ENCODE assay signal across 7 mouse cellular contexts in the genomic region with DNA sequence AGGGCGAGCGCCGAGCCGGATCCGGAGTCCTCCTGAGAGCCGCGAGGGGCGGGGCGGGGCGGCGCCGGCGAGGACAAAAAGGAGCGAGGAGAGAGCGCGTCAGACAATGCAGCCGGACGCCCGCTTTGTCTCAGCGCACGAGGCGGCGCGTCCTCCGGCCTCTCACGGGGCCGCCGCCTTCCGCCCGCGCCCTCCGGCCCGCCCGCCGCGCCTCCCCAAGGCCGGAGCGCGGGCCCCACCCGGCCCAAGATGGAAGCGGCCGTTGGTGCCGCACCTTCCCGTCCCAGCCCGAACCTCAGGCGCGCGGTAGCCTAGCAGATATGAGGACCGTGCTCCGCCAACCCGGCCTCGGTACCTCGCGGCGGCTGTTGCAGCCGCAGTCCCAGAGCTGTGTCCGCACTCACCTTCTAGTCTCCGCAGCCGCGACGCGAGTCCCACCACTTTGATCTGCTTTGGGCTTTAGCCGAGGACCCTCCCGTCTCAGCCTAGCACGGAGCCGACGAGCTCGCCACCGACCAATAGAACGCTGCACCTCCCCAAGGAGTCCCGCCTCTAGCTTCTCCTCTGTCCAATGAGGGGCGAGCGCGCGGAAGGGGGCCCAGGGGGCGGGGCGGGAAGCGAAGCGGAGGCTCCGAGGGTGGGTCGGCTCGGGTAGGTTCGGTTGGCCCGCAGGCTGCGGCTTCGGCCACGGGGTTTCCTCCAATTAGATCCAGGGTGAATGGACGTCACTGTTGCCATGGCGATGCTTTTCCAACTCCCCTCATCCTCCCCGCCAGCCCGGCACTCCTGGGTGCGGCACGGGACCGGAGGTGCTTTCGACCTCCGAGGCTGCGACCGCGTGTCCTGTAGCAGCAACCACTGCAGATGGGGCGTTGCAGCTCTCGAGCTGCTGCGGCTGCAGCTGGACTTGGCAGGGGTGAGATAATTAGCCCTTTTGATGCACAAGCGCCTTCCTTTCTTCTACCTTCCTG. TPM values are rescaled to one million over a fixed set of nuclear protein-coding genes. Genes with fewer than 3 reads are reported as not detected.
DNase-seq lines count a peak whose midpoint lies in the region; ATAC-seq lines count a peak whose summit lies in the region.

Ywhaq (minus strand) TSS at position 538 of the 971 bp plus-strand sequence.

- peak within 1 kb of the TSS; percentile 96 for H3K9ac ChIP-seq in intestine, embryonic 16.5 days (ENCODE audit: low read depth, low read length)
- H3K9ac ChIP-seq in midbrain, embryonic 11.5 days (ENCODE audit: low read length) = peak within 1 kb of the TSS; percentile 99

- WGBS in intestine, embryonic 16.5 days = under 1% methylated on average over 101 of the region's 103 CpGs
- under 1% methylated on average over 102 of the region's 103 CpGs for WGBS in midbrain, embryonic 11.5 days

- H3K36me3 ChIP-seq in intestine, embryonic 16.5 days (ENCODE audit: control insufficient read depth, insufficient read depth, low read length) = peaks cover 10% of the 10 kb centered on the region
- peaks cover 22% of the 10 kb centered on the region for H3K36me3 ChIP-seq in midbrain, embryonic 11.5 days (ENCODE audit: control insufficient read depth, insufficient read depth, low read length)

- H3K4me2 ChIP-seq in intestine, embryonic 16.5 days (ENCODE audit: low read depth, low read length) = peak within 1 kb of the TSS; percentile 72
- peak within 1 kb of the TSS; percentile 63 for H3K4me2 ChIP-seq in midbrain, embryonic 11.5 days

- H3K4me3 ChIP-seq in intestine, embryonic 16.5 days (ENCODE audit: low read length) = peak within 1 kb of the TSS; percentile 89
- peak within 1 kb of the TSS; percentile 91 for H3K4me3 ChIP-seq in midbrain, embryonic 11.5 days (ENCODE audit: low read depth, low read length)

- peak; percentile 97 for DNase-seq in adrenal gland, adult 8-10 months
- peak; percentile 99 for DNase-seq in embryo, embryonic 9.5 days (ENCODE audit: extremely low spot score)
- DNase-seq in gastrocnemius, postnatal 4 days (ENCODE audit: low spot score in 2 of 2) = peak; percentile 92 to 96
- DNase-seq in left cerebral cortex, postnatal 36 days (ENCODE audit: low spot score in 2 of 2) = peak; percentile 96 to 98
- DNase-seq in midbrain, embryonic 11.5 days (ENCODE audit: low spot score, missing footprints) = peak; percentile 99
- DNase-seq in skeletal muscle tissue, adult 2 months (ENCODE audit: low read depth, low spot score) = peak; percentile 96

- no peaks in the 10 kb centered on the region for H3K9me3 ChIP-seq in intestine, embryonic 16.5 days (ENCODE audit: control insufficient read depth, low read length)
- H3K9me3 ChIP-seq in midbrain, embryonic 11.5 days (ENCODE audit: control insufficient read depth, low read length) = peaks cover 22% of the 10 kb centered on the region; the same call in 1 of the 2 replicates

- peak within 1 kb of the TSS; percentile 100 for H3K27ac ChIP-seq in intestine, embryonic 16.5 days (ENCODE audit: low read length)
- peak within 1 kb of the TSS; percentile 100 for H3K27ac ChIP-seq in midbrain, embryonic 11.5 days (ENCODE audit: low read depth, low read length)

- peaks cover 20% of the 10 kb centered on the region for H3K4me1 ChIP-seq in intestine, embryonic 16.5 days (ENCODE audit: control insufficient read depth, insufficient read depth, low read length)
- peaks cover 10% of the 10 kb centered on the region; the same call in 1 of the 2 replicates for H3K4me1 ChIP-seq in midbrain, embryonic 11.5 days (ENCODE audit: control insufficient read depth, insufficient read depth, low read length)

- H3K27me3 ChIP-seq in intestine, embryonic 16.5 days (replicated peaks; ENCODE audit: control insufficient read depth, insufficient read depth, low read length) = no peaks in the 10 kb centered on the region
- no peaks in the 10 kb centered on the region for H3K27me3 ChIP-seq in midbrain, embryonic 11.5 days (ENCODE audit: control insufficient read depth, insufficient read depth, low read length)

- intact Hi-C loops in left cerebral cortex, postnatal 36 days (cut with DNase I) = loop anchor here (2.0 to 10.0 kb wide), 2 partner anchors 45 to 97 kb away; partner anchors contain the start of gene Adam17

- peak; percentile 99 for ATAC-seq in intestine, embryonic 16.5 days
- peak; percentile 99 for ATAC-seq in midbrain, embryonic 11.5 days (ENCODE audit: low FRiP score)

RNA-seq across cellular contexts. Expression of gene Ywhaq, which starts in this region (rescaled TPM):
- 100 to 1,000 TPM; 274 to 364 (median 289) TPM for total RNA-seq in adrenal gland, adult 8-10 months (2022)
- 100 to 1,000 TPM; 146 to 156 TPM for total RNA-seq in gastrocnemius, postnatal 4 days (2021)
- polyA plus RNA-seq in intestine, embryonic 16.5 days (2015; fragmentation: Nextera tagmentation; extraction: Ambion mirVana) = 497 and 562 TPM in 2 replicates
- 100 to 1,000 TPM; 430 to 485 TPM for total RNA-seq in left cerebral cortex, postnatal 36 days (2021)
- polyA plus RNA-seq in midbrain, embryonic 11.5 days (2014; fragmentation: Nextera tagmentation; extraction: Ambion mirVana) = 1,296 and 1,418 TPM in 2 replicates

Comparison
In these comparisons a context has a peak if more than half of its experiments do, and no peak if none do; other contexts are left out.
1. Peak in every context shown above with its lines: DNase-seq, ATAC-seq, H3K4me3 ChIP-seq and H3K27ac ChIP-seq.